Mouse (Mus musculus) kidney, embryonic 16.5 days (tissue): ENCODE results near the gene Grm5. TPM values are rescaled to one million over a fixed set of nuclear protein-coding genes. Genes with fewer than 3 reads are reported as not detected.

Experiments
- ATAC-seq: fragments of 200-750 bp; cut with Nextera tagmentation; 2 replicates; pipeline ENCODE4 v1.8.0; 2017; ENCODE audit warnings: moderate TSS enrichment; ENCODE audit not compliant: low FRiP score, low TSS enrichment
- H3K27ac ChIP-seq: fragments of 300-500 bp; sonication (generic); 2 replicates; pipeline ENCODE4 v1.5.1; 2014; ENCODE audit warnings: low read length
- H3K27me3 ChIP-seq: fragments of 300-500 bp; sonication (generic); 2 replicates; pipeline ENCODE4 v1.6.1; 2014; ENCODE audit warnings: low read length, control low read depth, mixed read lengths; ENCODE audit not compliant: insufficient read depth
- H3K36me3 ChIP-seq: fragments of 300-500 bp; sonication (generic); 2 replicates; pipeline ENCODE4 v1.6.1; 2014; ENCODE audit warnings: low read length, control low read depth, mixed read lengths; ENCODE audit not compliant: insufficient read depth
- H3K4me1 ChIP-seq: fragments of 300-500 bp; sonication (generic); 2 replicates; pipeline ENCODE4 v1.6.1; 2014; ENCODE audit warnings: low read length, control low read depth, mixed read lengths; ENCODE audit not compliant: insufficient read depth
- H3K4me2 ChIP-seq: fragments of 300-500 bp; sonication (generic); replicated peaks from 2 replicates; pipeline ENCODE4 v1.6.1; 2014; ENCODE audit warnings: low read depth, low read length
- H3K4me3 ChIP-seq: fragments of 300-500 bp; sonication (generic); 2 replicates; pipeline ENCODE4 v1.5.1; 2014; ENCODE audit warnings: mild to moderate bottlenecking, low read length
- H3K9ac ChIP-seq: fragments of 300-500 bp; sonication (generic); replicated peaks from 2 replicates; pipeline ENCODE4 v1.6.1; 2014; ENCODE audit warnings: low read length
- H3K9me3 ChIP-seq: fragments of 300-500 bp; sonication (generic); 2 replicates; pipeline ENCODE4 v1.6.1; 2016; ENCODE audit warnings: low read length, control low read depth
- WGBS: fragments of 180-500 bp; shearing (Covaris S2); extraction: QIAGEN DNeasy Blood & Tissue Kit; methylation state at CpG from one replicate; pipeline ENCODE4 v1.1.7; 2014; 5-methylcytosine and 5-hydroxymethylcytosine counted together
- polyA plus RNA-seq: library from polyadenylated mRNA; unstranded; fragments of >200 nt; fragmentation: Nextera tagmentation; extraction: Ambion mirVana; gene quantifications from 2 replicates; pipeline ENCODE4 v1.2.1, GENCODE M21; 2015

Grm5 gene
- polyA plus RNA-seq, 1 experiment from 2014 or later = not detected

DNA sequence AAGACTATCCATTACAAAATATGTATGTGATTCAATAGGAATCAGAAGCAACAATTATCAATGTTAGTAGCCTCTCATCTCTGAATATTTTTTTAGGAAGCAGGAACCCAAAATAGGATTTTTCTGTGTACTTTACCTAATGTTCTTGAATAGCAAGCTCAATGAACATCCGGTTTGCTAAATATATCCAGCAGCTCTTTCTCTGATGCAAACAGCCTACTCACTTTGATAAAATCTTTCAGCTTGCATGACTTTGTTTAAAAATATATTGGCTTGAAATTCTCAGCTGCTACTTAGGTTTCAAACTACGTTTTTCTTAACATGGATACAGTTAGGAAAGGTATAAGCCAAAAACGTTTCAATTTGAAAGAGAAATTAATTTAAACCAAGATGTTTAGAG lies 77.8 kb downstream of the Grm5 start:
- H3K27ac ChIP-seq = no peak overlapping the region
- ATAC-seq = no peak
- WGBS = 50% methylated on average over 3 of the region's 3 CpGs

DNA sequence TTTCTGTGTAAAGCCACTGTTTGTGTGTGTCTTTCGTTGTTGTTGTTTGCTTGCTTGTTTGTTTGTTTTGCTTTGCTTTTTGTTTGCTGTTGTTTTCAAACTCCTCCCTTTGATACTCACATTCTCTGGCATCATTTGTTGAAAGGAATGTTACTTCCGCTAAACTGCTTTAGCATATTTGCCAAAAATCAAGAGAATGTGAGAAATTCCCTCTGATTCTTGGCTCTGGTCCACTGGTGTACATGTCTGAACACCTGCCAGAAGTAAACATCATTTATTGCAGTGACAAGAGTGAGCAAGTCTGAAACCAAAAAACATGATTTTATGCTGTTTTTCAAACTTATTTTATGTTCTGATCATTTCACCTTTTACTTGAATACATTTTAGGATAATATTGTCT lies 80.1 kb downstream of the Grm5 start:
- H3K4me3 ChIP-seq = no peak overlapping the region
- H3K36me3 ChIP-seq = no peaks in the 10 kb centered on the region
- no peak overlapping the region for H3K27ac ChIP-seq
- no peaks in the 10 kb centered on the region for H3K27me3 ChIP-seq
- no peak overlapping the region for H3K4me2 ChIP-seq
- ATAC-seq = no peak
- no peak overlapping the region for H3K9ac ChIP-seq
- WGBS = 81% methylated on average over 2 of the region's 2 CpGs
- no peaks in the 10 kb centered on the region for H3K9me3 ChIP-seq
- H3K4me1 ChIP-seq = no peaks in the 10 kb centered on the region

More for the DNA sequence above, 77.8 kb downstream of the Grm5 start:
- no peaks in the 10 kb centered on the region for H3K36me3 ChIP-seq
- no peaks in the 10 kb centered on the region for H3K27me3 ChIP-seq
- H3K4me1 ChIP-seq = no peaks in the 10 kb centered on the region
- no peak overlapping the region for H3K4me3 ChIP-seq
- H3K4me2 ChIP-seq = no peak overlapping the region
- H3K9ac ChIP-seq = no peak overlapping the region
- no peaks in the 10 kb centered on the region for H3K9me3 ChIP-seq

- no peak overlapping the region for H3K27ac ChIP-seq
- ATAC-seq = no peak
Observed at GRCm38 (mm10) chr7:87716393-87716792, 132.4 kb downstream of the Grm5 start.

GRCm38 (mm10) chr7:87718631-87719030 lies 134.7 kb downstream of the Grm5 start:
- whole genome bisulfite sequencing = 74% methylated on average over 1 of the region's 1 CpGs
- H3K4me3 ChIP-seq = no peak overlapping the region
- H3K4me1 ChIP-seq = no peaks in the 10 kb centered on the region
- H3K9ac ChIP-seq = no peak overlapping the region
- no peak for ATAC-seq
- H3K9me3 ChIP-seq = no peaks in the 10 kb centered on the region
- no peak overlapping the region for H3K4me2 ChIP-seq
- H3K36me3 ChIP-seq = no peaks in the 10 kb centered on the region
- H3K27ac ChIP-seq = no peak overlapping the region
- H3K27me3 ChIP-seq = no peaks in the 10 kb centered on the region

More at GRCm38 (mm10) chr7:87716393-87716792, 132.4 kb downstream of the Grm5 start:
- Histone ChIP-seq H3K36me3 (no peaks in the 10 kb centered on the region), H3K4me3 (no peak overlapping the region), H3K27me3 (no peaks in the 10 kb centered on the region), H3K9me3 (no peaks in the 10 kb centered on the region), H3K4me1 (no peaks in the 10 kb centered on the region), H3K9ac (no peak overlapping the region), H3K4me2 (no peak overlapping the region)
- WGBS = 53% methylated on average over 1 of the region's 1 CpGs

DNA sequence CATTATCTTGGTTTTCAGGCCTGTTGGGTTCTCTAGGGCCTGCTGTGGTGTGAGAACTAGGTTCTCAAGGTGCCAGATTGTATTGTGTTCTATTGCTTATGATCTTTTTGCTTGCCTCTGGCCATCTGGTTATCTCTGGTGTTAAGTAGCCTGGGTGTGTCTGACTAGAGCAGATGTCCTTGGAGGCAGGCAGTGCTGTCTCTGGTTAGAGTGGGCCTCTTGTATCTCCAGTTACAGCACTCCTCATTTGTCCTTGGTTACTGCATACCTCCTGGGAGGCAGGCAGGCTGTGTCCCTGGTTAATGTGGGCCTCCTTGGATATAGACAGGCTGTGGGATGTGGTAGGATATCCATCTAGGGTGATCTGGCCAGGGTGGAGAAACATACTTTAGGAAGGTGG lies 150.5 kb downstream of the Grm5 start:
- no peak overlapping the region for H3K27ac ChIP-seq
- no peak for ATAC-seq
- H3K36me3 ChIP-seq = no peaks in the 10 kb centered on the region
- no peak overlapping the region for H3K4me3 ChIP-seq
- H3K9ac ChIP-seq = no peak overlapping the region
- no peak overlapping the region for H3K4me2 ChIP-seq
- H3K27me3 ChIP-seq = no peaks in the 10 kb centered on the region
- no peaks in the 10 kb centered on the region for H3K9me3 ChIP-seq
- no peaks in the 10 kb centered on the region for H3K4me1 ChIP-seq

DNA sequence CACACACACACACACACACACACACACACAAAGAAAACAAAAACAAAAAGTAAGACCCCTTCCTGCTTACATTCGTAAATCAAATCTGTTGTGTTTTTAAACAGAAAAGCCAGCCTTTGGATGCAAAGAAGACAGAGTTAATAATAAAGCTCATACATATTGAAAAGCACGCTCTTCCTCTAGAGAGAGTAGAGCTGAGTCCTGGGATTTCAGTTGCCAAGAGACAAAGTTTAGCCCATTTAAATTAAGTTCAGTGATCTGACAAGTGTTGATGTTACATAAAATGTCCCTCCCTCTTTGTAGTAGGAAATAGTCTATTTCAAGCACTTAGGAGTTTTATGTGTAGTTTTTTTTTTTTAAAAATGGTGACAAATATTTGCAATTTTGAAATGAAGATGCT lies 178.0 kb downstream of the Grm5 start:
- Histone ChIP-seq H3K4me3 (no peak overlapping the region), H3K27ac (no peak overlapping the region), H3K9me3 (no peaks in the 10 kb centered on the region), H3K4me2 (no peak overlapping the region), H3K36me3 (no peaks in the 10 kb centered on the region), H3K4me1 (no peaks in the 10 kb centered on the region), H3K27me3 (no peaks in the 10 kb centered on the region), H3K9ac (no peak overlapping the region)
- ATAC-seq = no peak
- WGBS = 82% methylated on average over 2 of the region's 2 CpGs

GRCm38 (mm10) chr7:87762376-87762775 lies 178.4 kb downstream of the Grm5 start:
- H3K4me1 ChIP-seq = no peaks in the 10 kb centered on the region
- no peak for ATAC-seq
- H3K36me3 ChIP-seq = no peaks in the 10 kb centered on the region
- H3K9me3 ChIP-seq = no peaks in the 10 kb centered on the region
- no peaks in the 10 kb centered on the region for H3K27me3 ChIP-seq
- no peak overlapping the region for H3K9ac ChIP-seq
- WGBS = 72% methylated on average over 3 of the region's 3 CpGs
- H3K4me2 ChIP-seq = no peak overlapping the region
- H3K4me3 ChIP-seq = no peak overlapping the region
- H3K27ac ChIP-seq = no peak overlapping the region

GRCm38 (mm10) chr7:87787560-87787959 lies 203.6 kb downstream of the Grm5 start:
- Histone ChIP-seq H3K4me3 (no peak overlapping the region), H3K9me3 (no peaks in the 10 kb centered on the region), H3K27ac (no peak overlapping the region), H3K4me1 (no peaks in the 10 kb centered on the region), H3K36me3 (no peaks in the 10 kb centered on the region), H3K4me2 (no peak overlapping the region), H3K9ac (no peak overlapping the region), H3K27me3 (no peaks in the 10 kb centered on the region)
- no peak for ATAC-seq
- 89% methylated on average over 1 of the region's 1 CpGs for WGBS

GRCm38 (mm10) chr7:87788963-87789362 lies 205.0 kb downstream of the Grm5 start:
- Histone ChIP-seq H3K27ac (no peak overlapping the region), H3K36me3 (no peaks in the 10 kb centered on the region)
- no peak for ATAC-seq

DNA sequence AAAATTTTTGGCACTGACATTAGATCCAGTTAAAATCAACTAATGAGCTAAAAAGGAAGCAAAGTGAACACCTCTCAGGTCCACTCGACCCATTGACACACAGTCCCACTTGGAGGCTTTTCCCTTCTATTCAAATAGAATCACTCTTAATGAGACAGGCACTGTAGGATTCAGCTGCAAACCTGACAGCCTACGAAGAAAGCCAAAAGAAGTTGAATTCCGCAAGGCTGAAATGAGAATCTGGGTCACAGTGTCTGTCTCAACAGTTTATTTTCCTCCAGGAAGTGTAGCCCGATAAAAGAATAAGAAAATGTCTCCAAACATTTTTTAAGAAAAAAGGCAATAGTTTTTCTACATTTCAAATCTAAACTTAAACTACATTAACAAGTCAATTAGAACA lies 209.9 kb downstream of the Grm5 start:
- no peaks in the 10 kb centered on the region for H3K27me3 ChIP-seq
- H3K36me3 ChIP-seq = no peaks in the 10 kb centered on the region
- H3K4me1 ChIP-seq = no peaks in the 10 kb centered on the region
- 78% methylated on average over 4 of the region's 4 CpGs for WGBS
- no peak overlapping the region for H3K9ac ChIP-seq
- no peak overlapping the region for H3K27ac ChIP-seq
- H3K4me3 ChIP-seq = no peak overlapping the region
- H3K4me2 ChIP-seq = no peak overlapping the region
- H3K9me3 ChIP-seq = no peaks in the 10 kb centered on the region
- ATAC-seq = no peak

More at GRCm38 (mm10) chr7:87788963-87789362, 205.0 kb downstream of the Grm5 start:
- Histone ChIP-seq H3K9me3 (no peaks in the 10 kb centered on the region), H3K4me2 (no peak overlapping the region), H3K9ac (no peak overlapping the region), H3K4me3 (no peak overlapping the region), H3K4me1 (no peaks in the 10 kb centered on the region), H3K27me3 (no peaks in the 10 kb centered on the region)

GRCm38 (mm10) chr7:87824898-87825297 lies 240.9 kb downstream of the Grm5 start:
- H3K27me3 ChIP-seq = no peaks in the 10 kb centered on the region
- no peak overlapping the region for H3K4me2 ChIP-seq
- H3K9ac ChIP-seq = no peak overlapping the region
- no peaks in the 10 kb centered on the region for H3K9me3 ChIP-seq
- no peaks in the 10 kb centered on the region for H3K4me1 ChIP-seq
- no peaks in the 10 kb centered on the region for H3K36me3 ChIP-seq
- 62% methylated on average over 1 of the region's 1 CpGs for WGBS
- ATAC-seq = no peak
- H3K27ac ChIP-seq = no peak overlapping the region
- no peak overlapping the region for H3K4me3 ChIP-seq
